Mouse (Mus musculus): ENCODE measurements around the gene Tkfc. TPM values are rescaled to one million over a fixed set of nuclear protein-coding genes. Genes with fewer than 3 reads are reported as not detected.
A peak's percentile ranks its signal among the peaks of the same experiment; 100 is the strongest.

Gene Tkfc
- polyA plus RNA-seq, 1 experiment from 2014 or later, result 21.3 TPM

GRCm38 (mm10) chr19:10557001-10557400 is 48.5 kb downstream of the Tkfc start:
- H3K4me3 ChIP-seq, result no peak overlapping the region
- H3K4me2 ChIP-seq (replicated peaks), result 0 out of 2 replicates have a peak overlapping the region, but pooled peaks have one; percentile 84
- WGBS, result 65% methylated on average over 2 of the region's 2 CpGs
- H3K9ac ChIP-seq, result no peak overlapping the region
- ATAC-seq (ENCODE audit: low FRiP score), result no peak
- no peak overlapping the region for H3K27ac ChIP-seq
- no peaks in the 10 kb centered on the region for H3K9me3 ChIP-seq (replicated peaks)
- peaks cover 14% of the 10 kb centered on the region for H3K4me1 ChIP-seq
- H3K36me3 ChIP-seq, result peaks cover 3% of the 10 kb centered on the region; the same call in 1 of the 2 replicates
- H3K27me3 ChIP-seq, result no peaks in the 10 kb centered on the region

DNA sequence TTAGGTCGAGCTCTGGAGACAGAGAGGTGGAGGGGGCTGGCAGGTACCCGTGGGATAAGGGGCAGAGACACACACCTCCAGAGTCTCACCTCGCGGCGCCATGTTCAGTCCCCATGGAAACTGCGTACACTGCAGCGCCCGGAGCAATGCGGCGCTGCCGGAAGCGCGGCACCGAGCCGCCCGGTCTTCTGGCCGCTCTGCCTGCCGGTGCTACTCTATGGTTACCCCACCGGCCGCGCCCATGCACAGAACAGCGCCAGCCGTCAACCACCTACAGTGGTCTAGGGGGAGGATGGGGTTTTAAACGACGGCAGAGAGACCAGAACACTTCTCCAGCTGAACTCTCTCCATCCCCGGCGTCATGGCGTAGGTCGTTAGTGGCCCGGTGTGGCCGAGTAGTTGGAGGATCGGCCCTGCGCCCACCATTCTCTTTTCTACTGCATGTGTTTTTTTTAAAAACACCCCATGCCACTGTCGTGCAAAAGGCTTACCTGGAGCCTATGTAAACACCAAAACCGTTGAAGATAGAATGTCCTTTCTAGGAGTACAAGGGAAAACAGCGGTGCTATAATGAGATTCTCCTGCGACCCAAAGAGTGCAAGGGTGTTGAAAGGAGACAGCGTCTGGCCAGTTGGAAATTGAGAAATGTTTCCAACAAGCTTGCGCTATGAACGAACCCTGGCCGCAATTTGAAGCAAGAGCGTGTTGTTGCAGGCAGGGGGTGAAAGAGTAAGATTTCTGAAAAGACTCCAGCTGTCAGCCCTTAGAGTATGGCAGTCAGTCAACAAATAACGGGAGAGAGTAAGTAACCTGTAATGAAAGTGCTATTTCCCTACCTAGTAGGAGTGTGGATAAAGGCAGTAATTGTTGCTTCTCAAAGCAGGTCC is 49.6 kb downstream of the Tkfc start, which contains the start of gene Tmem216:
TSS of gene Tmem216 (minus strand) at position 615 of the 887 bp plus-strand sequence.
- peak; percentile 98 for ATAC-seq (ENCODE audit: low FRiP score)
- H3K4me3 ChIP-seq, result peak within 1 kb of the TSS; percentile 60
- WGBS, result 1% methylated on average over 43 of the region's 43 CpGs

GRCm38 (mm10) chr19:10539454-10539853 is 66.0 kb downstream of the Tkfc start:
- H3K36me3 ChIP-seq, result peaks cover 89% of the 10 kb centered on the region
- no peak for ATAC-seq (ENCODE audit: low FRiP score)
- WGBS, result 97% methylated on average over 5 of the region's 5 CpGs
- no peaks in the 10 kb centered on the region for H3K27me3 ChIP-seq
- H3K27ac ChIP-seq, result no peak overlapping the region
- no peaks in the 10 kb centered on the region for H3K9me3 ChIP-seq (replicated peaks)
- H3K4me1 ChIP-seq, result no peaks in the 10 kb centered on the region
- H3K4me3 ChIP-seq, result no peak overlapping the region
- no peak overlapping the region for H3K4me2 ChIP-seq (replicated peaks)
- no peak overlapping the region for H3K9ac ChIP-seq

More for the DNA sequence above, 49.6 kb downstream of the Tkfc start, which contains the start of gene Tmem216:
- peaks cover 14% of the 10 kb centered on the region for H3K4me1 ChIP-seq
- peak within 1 kb of the TSS; percentile 86 for H3K27ac ChIP-seq
- no peaks in the 10 kb centered on the region for H3K27me3 ChIP-seq
- H3K9me3 ChIP-seq (replicated peaks), result no peaks in the 10 kb centered on the region
- peak within 1 kb of the TSS; percentile 84 for H3K4me2 ChIP-seq (replicated peaks)
- peaks cover 12% of the 10 kb centered on the region for H3K36me3 ChIP-seq
- H3K9ac ChIP-seq, result peak within 1 kb of the TSS; percentile 74

Other genes with a start within 250 kb of the Tkfc start
- gene Syt7, start 216.6 kb downstream of the Tkfc start, polyA plus RNA-seq (2016; fragmentation: Nextera tagmentation; extraction: Ambion mirVana), result 6.2 and 7.6 TPM in 2 replicates
- 1.4 and 1.7 TPM in 2 replicates for gene Lrrc10b, start 148.2 kb downstream of the Tkfc start, polyA plus RNA-seq (2016; fragmentation: Nextera tagmentation; extraction: Ambion mirVana)
- gene Ppp1r32, start 122.7 kb downstream of the Tkfc start, polyA plus RNA-seq (2016; fragmentation: Nextera tagmentation; extraction: Ambion mirVana), result 1.1 and 2.0 TPM in 2 replicates
- 57.1 and 61.4 TPM in 2 replicates for gene Cpsf7, start 80.4 kb downstream of the Tkfc start, polyA plus RNA-seq (2016; fragmentation: Nextera tagmentation; extraction: Ambion mirVana)
- gene Sdhaf2, start 79.5 kb downstream of the Tkfc start, polyA plus RNA-seq (2016; fragmentation: Nextera tagmentation; extraction: Ambion mirVana), result 54.9 and 64.1 TPM in 2 replicates
- 49.1 and 56.6 TPM in 2 replicates for gene Tmem216, start 49.4 kb downstream of the Tkfc start, polyA plus RNA-seq (2016; fragmentation: Nextera tagmentation; extraction: Ambion mirVana)
- gene Cyb561a3, start 28.5 kb downstream of the Tkfc start, polyA plus RNA-seq (2016; fragmentation: Nextera tagmentation; extraction: Ambion mirVana), result 15.8 and 16.3 TPM in 2 replicates
- 43.8 and 52.4 TPM in 2 replicates for gene Tmem138, start 28.3 kb downstream of the Tkfc start, polyA plus RNA-seq (2016; fragmentation: Nextera tagmentation; extraction: Ambion mirVana)
- 395 and 396 TPM in 2 replicates for gene Ddb1, start 327 bp downstream of the Tkfc start, polyA plus RNA-seq (2016; fragmentation: Nextera tagmentation; extraction: Ambion mirVana)
- gene Vwce, start 28.6 kb upstream of the Tkfc start, polyA plus RNA-seq (2016; fragmentation: Nextera tagmentation; extraction: Ambion mirVana), result 0.48 and 0.74 TPM in 2 replicates
- gene Pga5, start 72.4 kb upstream of the Tkfc start, polyA plus RNA-seq (2016; fragmentation: Nextera tagmentation; extraction: Ambion mirVana), result not detected in 2 replicates
- 36.6 and 37.5 TPM in 2 replicates for gene Vps37c, start 83.1 kb upstream of the Tkfc start, polyA plus RNA-seq (2016; fragmentation: Nextera tagmentation; extraction: Ambion mirVana)
- 0.17 and 0.31 TPM in 2 replicates for gene Cd5, start 133.3 kb upstream of the Tkfc start, polyA plus RNA-seq (2016; fragmentation: Nextera tagmentation; extraction: Ambion mirVana)
- gene Cd6, start 224.4 kb upstream of the Tkfc start, polyA plus RNA-seq (2016; fragmentation: Nextera tagmentation; extraction: Ambion mirVana), result not detected in 2 replicates
- 0.26 and 0.51 TPM in 2 replicates for gene Slc15a3, start 234.1 kb upstream of the Tkfc start, polyA plus RNA-seq (2016; fragmentation: Nextera tagmentation; extraction: Ambion mirVana)

All from hindbrain, embryonic 12.5 days (tissue).